Mouse (Mus musculus) lung, adult 18-20 months (tissue): ENCODE measurements around the gene Tnni3.

Experiments
- DNase-seq, 2 experiments: peaks; one replicate each; pipeline ENCODE4 v3.0.0; 2022; ENCODE audit warnings: mixed read lengths in 2 of 2

Gene Tnni3

GRCm38 (mm10) chr7:4497271-4497903 is 26.6 kb downstream of the Tnni3 start:
- no peak for DNase-seq

DNA sequence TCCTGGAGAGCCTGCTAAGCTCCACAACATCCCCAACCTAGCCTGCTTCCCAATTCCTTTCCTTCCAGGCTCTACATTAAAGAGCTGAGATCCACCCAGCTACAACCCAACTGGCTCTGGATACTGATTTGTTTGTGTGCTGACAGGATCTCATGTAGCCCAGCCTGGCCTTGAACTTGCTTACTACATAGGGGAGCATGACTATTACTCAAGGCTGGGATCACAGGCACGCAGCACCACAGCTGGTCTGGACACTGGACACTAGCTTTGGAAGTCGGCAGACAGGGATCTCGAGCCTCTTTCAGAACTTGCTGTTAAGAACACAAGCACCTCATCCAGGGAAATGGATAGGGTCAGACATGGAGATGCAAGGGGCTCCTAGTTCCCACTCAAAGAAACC is 27.6 kb downstream of the Tnni3 start:
- DNase-seq = no peak

DNA sequence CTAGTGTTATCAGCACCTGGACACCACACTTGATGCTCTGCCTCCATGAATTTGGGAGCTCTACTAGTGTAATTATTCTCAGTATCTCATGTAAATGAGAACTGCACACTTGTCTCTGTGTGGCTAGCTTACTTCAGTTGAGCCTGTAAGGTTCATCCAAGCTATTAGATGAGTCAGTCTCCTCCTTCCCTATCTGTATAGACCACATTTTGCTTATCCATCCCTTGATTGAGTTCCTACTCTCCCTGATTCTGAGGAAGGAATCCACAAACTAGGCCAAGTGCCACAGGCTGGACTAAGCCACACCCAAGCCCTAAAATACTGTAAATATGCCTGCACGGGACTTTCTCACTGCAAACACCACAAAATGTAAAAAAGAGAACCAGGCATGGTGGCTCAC is 30.0 kb downstream of the Tnni3 start:
- no peak for DNase-seq

GRCm38 (mm10) chr7:4492284-4493224 is 31.5 kb downstream of the Tnni3 start:
- DNase-seq = peak in 1 of 2 experiments; percentile 24

GRCm38 (mm10) chr7:4491308-4491707 is 32.7 kb downstream of the Tnni3 start:
- peak; percentile 53 to 61 for DNase-seq

DNA sequence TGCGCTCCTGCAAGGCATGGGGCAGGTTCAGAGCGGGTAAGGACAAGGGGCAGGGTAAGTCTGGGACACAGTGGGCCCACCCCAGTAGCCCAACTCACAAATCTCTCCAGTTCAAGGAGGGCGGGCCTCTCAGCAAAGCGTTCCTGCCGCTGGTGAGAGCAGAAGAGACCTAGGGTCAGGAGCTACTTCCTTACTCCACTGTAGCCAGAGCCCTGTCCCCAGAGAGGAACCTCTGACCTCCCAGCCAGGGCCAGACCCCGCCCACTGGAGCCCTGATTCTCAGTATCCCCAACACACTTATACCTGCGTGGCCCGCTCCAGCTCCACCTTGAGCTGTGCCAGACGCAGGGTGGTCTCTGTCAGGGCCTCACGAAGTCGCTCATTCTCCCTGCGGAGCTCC is 41.7 kb downstream of the Tnni3 start:
- DNase-seq = no peak

DNA sequence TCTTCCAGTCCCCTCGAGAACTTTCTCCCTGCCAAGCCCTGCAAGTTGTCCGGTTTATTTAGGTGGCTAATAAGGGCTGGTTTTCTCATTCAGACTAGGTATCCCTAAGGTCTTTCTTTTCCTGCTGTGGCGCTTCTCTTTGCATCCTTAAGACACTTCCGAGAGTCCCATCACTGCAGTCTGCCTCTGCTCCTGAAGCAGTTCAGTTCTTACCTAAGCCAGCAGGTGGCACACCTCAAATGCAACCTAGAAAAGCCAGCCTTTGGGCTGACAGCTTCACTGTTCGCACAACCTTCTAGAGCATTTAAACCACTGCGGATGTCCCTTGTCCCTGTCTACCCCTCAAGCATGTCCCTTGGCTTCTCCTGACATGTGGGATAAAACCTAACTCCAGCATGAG is 44.4 kb downstream of the Tnni3 start:
- peak in 1 of 2 experiments; percentile 46 for DNase-seq

- no peak for DNase-seq
Observed at GRCm38 (mm10) chr7:4478796-4479291, 45.2 kb downstream of the Tnni3 start.

DNA sequence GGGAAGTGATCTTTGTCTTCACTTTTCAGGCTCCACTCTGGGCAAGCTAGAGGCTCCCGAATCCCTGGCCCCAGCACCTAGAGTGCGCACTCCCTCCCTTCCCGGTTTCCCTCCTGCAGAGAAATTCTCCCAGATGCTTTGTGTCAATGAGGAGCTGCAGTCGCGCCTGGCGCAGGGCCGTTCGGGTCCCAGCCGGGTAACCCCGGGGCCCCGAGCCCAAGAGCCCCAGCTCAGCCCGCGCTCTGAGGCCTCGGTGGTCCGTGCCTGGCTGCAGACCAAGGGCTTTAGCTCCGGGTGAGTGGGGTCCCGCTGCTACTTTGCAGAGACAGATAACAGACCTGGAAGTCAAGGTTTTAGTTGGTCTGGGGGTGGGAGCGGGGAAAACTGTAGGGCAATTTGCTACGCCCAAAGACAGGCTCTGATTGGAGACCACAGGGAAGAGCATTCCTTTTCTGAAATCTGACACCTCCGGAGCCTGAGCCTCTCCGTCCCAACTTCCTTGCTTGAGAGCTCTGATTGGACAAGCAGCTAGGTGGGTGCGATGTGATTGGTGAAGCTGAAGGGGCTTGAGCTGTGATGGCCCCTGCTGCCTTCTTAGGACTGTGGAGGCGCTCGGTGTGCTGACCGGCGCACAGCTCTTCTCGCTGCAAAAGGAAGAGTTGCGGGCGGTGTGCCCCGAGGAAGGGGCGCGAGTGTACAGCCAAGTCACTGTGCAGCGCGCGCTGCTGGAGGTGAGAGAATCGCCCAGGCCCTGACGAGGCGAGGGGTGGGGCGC is 45.8 kb downstream of the Tnni3 start:
- DNase-seq = peak; percentile 84 to 85

GRCm38 (mm10) chr7:4473940-4474339 is 50.1 kb downstream of the Tnni3 start:
- no peak for DNase-seq

DNA sequence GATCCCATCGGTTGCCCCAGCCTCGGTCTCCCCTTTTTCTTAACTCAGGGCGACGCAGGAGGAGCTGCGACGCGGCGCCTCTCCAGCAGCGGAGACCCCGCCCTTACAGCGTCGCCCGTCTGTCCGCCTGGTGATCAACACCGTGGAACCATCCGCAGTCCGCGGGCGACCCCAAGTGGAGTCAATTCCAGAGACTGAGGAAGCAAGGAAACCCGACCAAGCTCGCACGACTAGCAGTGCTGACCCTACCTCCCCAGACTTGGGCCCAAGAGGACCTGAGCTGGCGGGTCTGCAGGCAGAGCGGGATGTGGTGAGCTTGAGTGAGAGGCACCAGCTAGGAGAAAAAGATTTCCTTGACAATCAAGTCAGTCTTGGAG is 52.9 kb downstream of the Tnni3 start:
- peak; percentile 81 to 83 for DNase-seq

DNA sequence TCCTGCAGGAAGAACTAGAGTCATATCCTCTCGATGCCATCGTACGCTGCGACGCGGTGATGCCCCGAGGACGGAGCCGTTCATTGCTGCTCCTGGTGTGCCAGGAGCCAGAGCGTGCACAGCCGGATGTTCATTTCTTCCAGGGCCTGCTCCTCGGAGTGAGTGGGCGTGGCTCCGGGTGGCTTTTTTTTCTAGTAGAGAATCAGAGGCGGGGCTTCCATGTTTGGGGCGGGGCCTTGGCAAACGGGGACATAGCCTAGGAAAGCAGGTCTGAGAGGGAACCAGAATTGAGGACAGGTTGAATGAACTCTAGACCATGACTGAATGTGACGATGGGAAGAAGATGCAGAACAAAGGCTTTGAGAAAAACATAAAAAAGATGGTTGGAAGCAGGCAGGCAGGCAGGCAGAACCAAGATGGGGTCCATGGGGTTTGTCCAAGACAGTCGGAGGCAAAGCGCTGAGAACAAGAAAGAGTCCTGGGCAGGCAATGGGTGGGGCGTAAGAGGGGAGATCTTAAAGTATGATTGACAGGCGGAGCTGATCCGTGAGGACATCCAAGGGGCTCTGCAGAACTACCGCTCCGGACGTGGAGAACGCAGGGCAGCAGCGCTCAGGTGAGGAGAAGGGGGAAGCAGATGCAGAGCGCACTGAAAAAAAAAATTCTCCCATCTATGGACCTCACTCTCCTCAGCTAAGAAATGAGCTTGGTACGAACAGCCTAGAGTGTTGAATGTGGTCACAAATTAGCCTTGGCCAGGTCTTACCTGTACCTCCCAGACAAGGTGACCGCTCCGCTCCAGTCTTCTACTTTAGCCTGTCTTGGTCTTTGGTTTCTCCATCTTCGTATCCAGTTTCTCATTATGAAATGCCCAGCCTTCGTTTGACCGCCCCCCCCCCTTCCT is 53.5 kb downstream of the Tnni3 start:
- DNase-seq = peak; percentile 78 to 86
